Mouse (Mus musculus): Measurements from ENCODE around the gene Sat2. TPM values are rescaled to one million over a fixed set of nuclear protein-coding genes. Genes with fewer than 3 reads are reported as not detected.
"Not testable (repeated sequence)": the region's sequence is repeated elsewhere in the genome, so short reads cannot be mapped to it uniquely, and the experiment has no call there.

The Sat2 gene
- polyA plus RNA-seq, 1 experiment = 19.5 TPM

GRCm38 (mm10) chr11:69600098-69600497, 21.7 kb upstream of the Sat2 start:
- DNase-seq (ENCODE audit: low spot score) = no peak

- no peak for DNase-seq (ENCODE audit: low spot score)
Measured at GRCm38 (mm10) chr11:69601768-69602167, 20.1 kb upstream of the Sat2 start.

GRCm38 (mm10) chr11:69603516-69603915, 18.3 kb upstream of the Sat2 start:
- no peak for DNase-seq (ENCODE audit: low spot score)

- DNase-seq (ENCODE audit: low spot score) = no peak
Measured at GRCm38 (mm10) chr11:69604347-69604746, 17.5 kb upstream of the Sat2 start.

- DNase-seq (ENCODE audit: low spot score) = no peak
Measured at GRCm38 (mm10) chr11:69604795-69605664, 16.8 kb upstream of the Sat2 start.

GRCm38 (mm10) chr11:69605726-69606490, 15.9 kb upstream of the Sat2 start, which contains the start of gene Atp1b2:
Atp1b2 (minus strand) TSS chr11:69605942.
- DNase-seq (ENCODE audit: low spot score) = peak; percentile 54

- no peak for DNase-seq (ENCODE audit: low spot score)
Measured at GRCm38 (mm10) chr11:69606491-69606795, 15.4 kb upstream of the Sat2 start.

- no peak for DNase-seq (ENCODE audit: low spot score)
Measured at GRCm38 (mm10) chr11:69606832-69607231, 15.0 kb upstream of the Sat2 start.

- no peak for DNase-seq (ENCODE audit: low spot score)
Measured at GRCm38 (mm10) chr11:69608525-69608924, 13.3 kb upstream of the Sat2 start.

- no peak for DNase-seq (ENCODE audit: low spot score)
Measured at GRCm38 (mm10) chr11:69609416-69609815, 12.4 kb upstream of the Sat2 start.

- no peak for DNase-seq (ENCODE audit: low spot score)
Measured at GRCm38 (mm10) chr11:69610899-69611298, 10.9 kb upstream of the Sat2 start.

GRCm38 (mm10) chr11:69613553-69614256, 8.1 kb upstream of the Sat2 start:
- DNase-seq (ENCODE audit: low spot score) = peak; percentile 70

- DNase-seq (ENCODE audit: low spot score) = not testable (repeated sequence)
Measured at GRCm38 (mm10) chr11:69614257-69614588, 7.6 kb upstream of the Sat2 start.

- DNase-seq (ENCODE audit: low spot score) = no peak
Measured at GRCm38 (mm10) chr11:69616781-69617180, 5.0 kb upstream of the Sat2 start.

GRCm38 (mm10) chr11:69617805-69618204, 4.0 kb upstream of the Sat2 start, which contains the start of gene Shbg:
Shbg (minus strand) TSS chr11:69617905.
- no peak for DNase-seq (ENCODE audit: low spot score)

GRCm38 (mm10) chr11:69620394-69621081, 1.3 kb upstream of the Sat2 start:
- no peak for DNase-seq (ENCODE audit: low spot score)

- DNase-seq (ENCODE audit: low spot score) = no peak
Measured at GRCm38 (mm10) chr11:69622406-69622805, 582 bp downstream of the Sat2 start.

- DNase-seq (ENCODE audit: low spot score) = no peak
Measured at GRCm38 (mm10) chr11:69623006-69623405, 1.2 kb downstream of the Sat2 start.

- not testable (repeated sequence) for DNase-seq (ENCODE audit: low spot score)
Measured at GRCm38 (mm10) chr11:69624339-69624738, 2.5 kb downstream of the Sat2 start.

- peak; percentile 55 for DNase-seq (ENCODE audit: low spot score)
Measured at GRCm38 (mm10) chr11:69628286-69628685, 6.5 kb downstream of the Sat2 start.

GRCm38 (mm10) chr11:69629802-69630201, 8.0 kb downstream of the Sat2 start:
- DNase-seq (ENCODE audit: low spot score) = no peak

Measured in urinary bladder, adult 2 months (tissue).